Mouse (Mus musculus) left cerebral cortex, adult 2 months (tissue): ENCODE measurements at regions not wholly inside any gene's neighbourhood (a gene's known extent, or its start where the extent isn't known, plus 50 kb on each side); places are given as distances from the start of the nearest gene placed in this dataset.

Experiments used
- DNase-seq, 2 experiments: peaks; one replicate each; pipeline ENCODE4 v3.0.0; 2021 to 2022; ENCODE audit warnings: low spot score in 2 of 2, mixed read lengths in 1 of 2; ENCODE audit errors: extremely low spot score in 1 of 2
- H3K27ac ChIP-seq: fragments of 200-600 bp; 2 replicates; pipeline ENCODE4 v1.8.1; 2022
- H3K4me3 ChIP-seq: fragments of 200-600 bp; 2 replicates; pipeline ENCODE4 v1.8.1; 2022
- CTCF ChIP-seq: fragments of 200-600 bp; IDR thresholded peaks from 2 replicates; pipeline ENCODE4 v1.8.1; 2022; ENCODE audit warnings: antibody characterized with exemption, mild to moderate bottlenecking, moderate library complexity
- intact Hi-C: fragments of 180-260 bp; cut with DNase I; formaldehyde crosslinking; loops from one replicate; pipeline ENCODE4 v1.15.1; 2025

DNA sequence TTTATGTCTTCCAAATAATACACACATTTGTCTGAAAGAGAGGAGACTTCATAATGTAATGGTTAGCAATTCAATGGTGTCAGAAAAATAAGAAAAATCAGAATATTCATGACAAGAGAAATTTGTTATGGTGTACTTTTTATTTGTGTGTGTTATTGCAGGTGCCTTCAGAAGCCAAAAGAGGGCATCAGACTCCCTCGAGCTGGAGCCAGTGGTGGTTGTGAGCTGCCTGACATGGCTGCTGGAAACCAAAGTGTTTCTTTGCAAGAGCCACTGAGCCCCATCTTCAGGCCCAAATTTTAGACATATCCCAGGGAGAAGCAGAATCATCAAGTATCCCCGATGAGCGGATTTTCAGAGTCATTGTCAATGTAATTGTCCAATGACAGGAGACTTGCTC is 81.9 kb downstream of the Tm2d3 start:
- DNase-seq, result no peak
- Histone ChIP-seq H3K27ac (no peak overlapping the region), H3K4me3 (no peak overlapping the region)
- intact Hi-C loops, result no loop called here
- TF ChIP-seq CTCF, result peak; percentile 50

- intact Hi-C loops, result no loop called here
- no peak for TF ChIP-seq CTCF
- Histone ChIP-seq H3K4me3 (no peak overlapping the region), H3K27ac (no peak overlapping the region)
- no peak for DNase-seq
Observed at GRCm38 (mm10) chr7:65773948-65774347, 83.0 kb downstream of the Tm2d3 start.

DNA sequence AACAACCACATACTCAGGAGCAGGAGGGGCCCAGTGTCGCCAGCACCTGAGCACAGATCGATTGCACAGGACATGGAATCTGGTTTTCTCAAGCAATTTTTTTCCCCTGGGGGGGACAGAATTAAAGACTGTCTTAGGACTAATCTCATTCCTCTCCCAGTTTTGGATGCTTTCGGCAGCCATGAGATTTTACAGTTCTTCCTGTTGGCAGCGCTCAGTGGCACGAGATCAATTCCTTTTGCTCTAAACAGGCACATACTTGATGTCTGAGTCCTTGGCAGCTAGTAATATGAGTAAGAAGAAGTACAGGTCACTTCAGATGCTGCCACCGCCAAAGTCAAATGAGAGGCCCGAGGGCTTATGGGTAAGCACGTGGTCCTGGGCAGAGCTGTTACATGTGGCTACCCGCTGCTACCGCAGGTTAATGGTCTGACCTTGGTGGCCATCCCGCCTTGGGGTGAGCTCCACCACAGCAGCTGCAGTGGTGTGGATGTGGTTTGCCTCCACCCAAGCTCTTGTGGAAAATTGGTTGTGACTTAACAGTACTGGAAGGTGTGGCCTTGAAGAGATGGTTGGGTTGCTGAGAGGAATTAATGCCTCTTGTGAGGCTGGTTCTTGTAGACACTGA is 83.5 kb downstream of the Tm2d3 start:
- DNase-seq, result no peak
- no peak overlapping the region for H3K4me3 ChIP-seq
- intact Hi-C loops, result no loop called here
- no peak overlapping the region for H3K27ac ChIP-seq
- no peak for TF ChIP-seq CTCF

- Histone ChIP-seq H3K27ac (no peak overlapping the region), H3K4me3 (no peak overlapping the region)
- no peak for DNase-seq
- intact Hi-C loops, result no loop called here
- TF ChIP-seq CTCF, result no peak
Observed at GRCm38 (mm10) chr7:65775016-65775415, 84.0 kb downstream of the Tm2d3 start.

GRCm38 (mm10) chr7:65779716-65780372 is 81.7 kb upstream of the Pcsk6 start:
- TF ChIP-seq CTCF, result no peak
- H3K4me3 ChIP-seq, result no peak overlapping the region
- intact Hi-C loops, result no loop called here
- no peak for DNase-seq
- no peak overlapping the region for H3K27ac ChIP-seq

DNA sequence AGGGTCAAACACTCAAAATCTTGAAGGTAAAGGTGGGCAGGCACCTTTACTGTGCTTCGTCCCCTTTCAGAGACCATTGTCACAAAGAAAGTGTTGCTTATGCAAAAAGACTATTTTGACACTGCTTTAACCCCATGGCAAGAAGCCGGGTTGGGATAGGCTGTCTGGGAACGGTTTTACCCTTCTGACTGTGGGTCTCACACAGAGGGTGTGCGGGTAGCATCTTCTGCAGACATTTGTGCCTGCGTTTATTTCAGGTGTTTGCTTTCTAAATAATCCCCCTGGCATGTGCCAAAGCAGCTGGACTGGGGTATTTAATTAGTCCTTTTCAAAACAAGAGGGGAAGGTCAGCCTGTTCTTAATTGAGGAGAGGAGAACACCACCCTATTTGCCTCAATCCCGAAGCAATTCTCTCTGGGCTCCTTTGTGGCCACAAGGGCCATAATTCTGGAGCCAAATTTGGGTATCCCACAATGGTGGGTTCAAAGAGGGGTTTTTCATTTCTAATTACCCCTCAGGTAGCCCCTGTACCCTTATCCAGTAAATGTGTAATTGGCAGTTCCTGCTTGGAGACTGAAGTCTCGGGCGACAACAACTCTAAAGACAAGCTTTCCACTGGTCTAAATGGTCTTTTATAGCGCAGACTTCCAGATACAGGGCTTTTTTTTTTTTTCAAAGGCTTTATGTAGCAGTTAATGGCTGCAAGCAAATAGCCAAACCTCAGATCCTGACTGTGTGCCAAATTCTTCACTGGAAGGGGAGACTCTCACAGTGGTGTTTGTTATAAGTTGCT is 80.8 kb upstream of the Pcsk6 start:
- no peak for TF ChIP-seq CTCF
- H3K4me3 ChIP-seq, result no peak overlapping the region
- no peak overlapping the region for H3K27ac ChIP-seq
- DNase-seq, result no peak
- intact Hi-C loops, result no loop called here

DNA sequence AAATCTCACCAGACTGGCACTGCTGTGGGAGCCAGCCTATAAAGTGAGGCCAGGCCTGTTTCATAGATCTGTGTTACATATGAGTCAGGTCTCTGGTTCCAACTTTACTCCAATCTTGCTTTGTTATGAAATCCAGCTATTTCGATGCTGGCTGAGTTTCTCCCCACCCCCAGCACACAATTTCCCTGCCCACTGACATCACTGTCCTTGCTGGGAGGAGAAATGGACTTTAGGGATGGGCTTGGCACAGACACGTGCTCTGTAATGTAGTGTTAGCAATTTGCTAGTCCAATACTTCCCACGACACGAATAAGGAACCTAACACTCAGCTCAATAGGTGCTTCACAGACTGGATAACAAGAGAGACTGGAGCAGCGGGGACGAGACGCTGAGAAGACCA is 79.5 kb upstream of the Pcsk6 start:
- intact Hi-C loops, result no loop called here
- no peak overlapping the region for H3K27ac ChIP-seq
- no peak overlapping the region for H3K4me3 ChIP-seq
- no peak for DNase-seq
- TF ChIP-seq CTCF, result no peak

DNA sequence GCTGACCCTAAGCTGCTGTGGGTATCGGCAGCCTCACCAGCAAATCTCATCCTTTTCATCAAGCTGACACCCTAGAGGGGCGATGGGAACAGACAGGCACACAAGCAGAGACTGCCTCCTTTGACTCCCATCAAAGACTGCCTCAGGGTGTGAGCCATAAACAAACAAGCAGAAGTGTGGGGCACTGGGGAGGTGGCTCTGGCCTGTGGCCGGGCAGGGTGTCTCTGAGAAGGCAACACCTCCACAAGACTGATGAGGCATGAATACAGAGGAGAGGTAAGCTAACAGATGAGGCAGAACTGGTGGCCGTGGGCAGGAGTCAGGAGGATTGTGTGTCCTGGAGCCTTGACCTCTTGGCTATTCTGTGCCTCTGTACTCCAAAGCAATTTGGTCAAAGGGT is 77.8 kb upstream of the Pcsk6 start:
- no peak overlapping the region for H3K4me3 ChIP-seq
- DNase-seq, result no peak
- intact Hi-C loops, result no loop called here
- TF ChIP-seq CTCF, result no peak
- no peak overlapping the region for H3K27ac ChIP-seq

GRCm38 (mm10) chr7:65786916-65787315 is 74.6 kb upstream of the Pcsk6 start:
- H3K27ac ChIP-seq, result no peak overlapping the region
- intact Hi-C loops, result no loop called here
- no peak for DNase-seq

GRCm38 (mm10) chr7:65787849-65788248 is 73.7 kb upstream of the Pcsk6 start:
- no peak overlapping the region for H3K27ac ChIP-seq
- no peak for DNase-seq
- H3K4me3 ChIP-seq, result no peak overlapping the region
- intact Hi-C loops, result no loop called here
- no peak for TF ChIP-seq CTCF

More at GRCm38 (mm10) chr7:65786916-65787315, 74.6 kb upstream of the Pcsk6 start:
- H3K4me3 ChIP-seq, result no peak overlapping the region
- TF ChIP-seq CTCF, result no peak

- no peak overlapping the region for H3K4me3 ChIP-seq
- no peak overlapping the region for H3K27ac ChIP-seq
- no peak for DNase-seq
- TF ChIP-seq CTCF, result no peak
- intact Hi-C loops, result no loop called here
Observed at GRCm38 (mm10) chr7:65790264-65790663, 71.3 kb upstream of the Pcsk6 start.

DNA sequence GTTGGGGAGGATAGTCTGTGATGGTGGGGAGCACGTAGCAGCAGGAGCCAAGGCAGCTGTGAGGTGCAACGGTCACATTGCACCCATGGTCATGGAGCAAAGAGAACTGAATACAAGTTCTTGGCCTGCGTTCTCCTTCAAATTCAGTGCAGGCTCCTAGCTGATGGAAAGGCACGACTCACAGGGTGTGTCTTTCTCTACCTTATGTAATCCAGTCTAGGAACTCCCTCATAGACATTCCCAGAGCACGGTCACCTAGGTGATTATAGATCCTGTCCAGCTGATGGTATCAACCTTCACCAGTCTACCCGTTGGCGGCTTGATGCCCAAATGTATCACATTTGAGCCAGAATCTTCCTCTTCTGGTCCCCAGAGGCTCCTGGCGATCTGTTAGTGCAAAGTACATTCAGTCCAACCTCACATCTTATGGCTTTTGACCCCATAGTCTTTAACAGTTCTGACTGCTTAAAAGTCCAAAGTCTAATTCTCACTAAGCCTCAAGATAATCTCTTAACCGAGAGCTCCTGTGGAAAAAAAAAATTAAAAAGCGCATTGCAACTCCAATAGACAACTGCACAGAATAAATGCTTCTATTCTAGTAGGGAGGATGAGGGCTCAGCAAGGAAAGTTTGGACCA is 69.2 kb upstream of the Pcsk6 start:
- intact Hi-C loops, result no loop called here
- no peak overlapping the region for H3K4me3 ChIP-seq
- no peak overlapping the region for H3K27ac ChIP-seq
- TF ChIP-seq CTCF, result no peak
- no peak for DNase-seq
